Mouse (Mus musculus) liver, postnatal 0 days (tissue): ENCODE data around the gene Gm49368. TPM values are rescaled to one million over a fixed set of nuclear protein-coding genes. Genes with fewer than 3 reads are reported as not detected.

Experiments used
- ATAC-seq: fragments of 200-750 bp; cut with Nextera tagmentation; 2 replicates; pipeline ENCODE4 v1.8.0; 2017; ENCODE audit warnings: mild to moderate bottlenecking, moderate library complexity
- DNase-seq: peaks from one replicate; pipeline ENCODE4 v3.0.0-alpha.2; 2016
- H3K27ac ChIP-seq: fragments of 300-500 bp; sonication (generic); 2 replicates; pipeline ENCODE4 v1.5.1; 2014; ENCODE audit warnings: antibody characterized with exemption, moderate library complexity, mild to moderate bottlenecking, low read depth
- H3K27me3 ChIP-seq: fragments of 300-500 bp; sonication (generic); 2 replicates; pipeline ENCODE4 v1.6.1; 2014; ENCODE audit warnings: low read length, control low read depth, mixed read lengths; ENCODE audit not compliant: insufficient read depth
- H3K36me3 ChIP-seq: fragments of 300-500 bp; sonication (generic); replicated peaks from 2 replicates; pipeline ENCODE4 v1.6.1; 2014; ENCODE audit warnings: mild to moderate bottlenecking, control low read depth, low read length, moderate library complexity, mixed read lengths; ENCODE audit not compliant: insufficient read depth
- H3K4me1 ChIP-seq: fragments of 300-500 bp; sonication (generic); 2 replicates; pipeline ENCODE4 v1.6.1; 2014; ENCODE audit warnings: antibody characterized with exemption, mild to moderate bottlenecking, control low read depth; ENCODE audit not compliant: insufficient read depth
- H3K4me2 ChIP-seq: fragments of 300-500 bp; sonication (generic); 2 replicates; pipeline ENCODE4 v1.6.1; 2014; ENCODE audit warnings: low read depth, mild to moderate bottlenecking, low read length, moderate library complexity, mixed read lengths
- H3K4me3 ChIP-seq: fragments of 300-500 bp; sonication (generic); 2 replicates; pipeline ENCODE4 v1.5.1; 2014; ENCODE audit warnings: low read depth, low read length
- H3K9ac ChIP-seq: fragments of 300-500 bp; sonication (generic); replicated peaks from 2 replicates; pipeline ENCODE4 v1.6.1; 2014; ENCODE audit warnings: mild to moderate bottlenecking, moderate library complexity
- H3K9me3 ChIP-seq: fragments of 300-500 bp; sonication (generic); 2 replicates; pipeline ENCODE4 v1.6.1; 2016; ENCODE audit warnings: mild to moderate bottlenecking, control low read depth, low read length, mixed read lengths
- CTCF ChIP-seq: sonication (generic); IDR thresholded peaks from 2 replicates; pipeline ENCODE4 v1.5.1; 2016; ENCODE audit warnings: antibody characterized with exemption, low read depth
- EP300 ChIP-seq: IDR thresholded peaks from 2 replicates; pipeline ENCODE4 v1.6.1; 2016; ENCODE audit warnings: antibody characterized with exemption, low read depth, mild to moderate bottlenecking
- WGBS: fragments of 180-500 bp; shearing (Covaris S2); extraction: QIAGEN DNeasy Blood & Tissue Kit; methylation state at CpG from one replicate; pipeline ENCODE4 v1.1.7; 2014; ENCODE audit not compliant: insufficient replicate concordance; 5-methylcytosine and 5-hydroxymethylcytosine counted together
- polyA plus RNA-seq: library from polyadenylated mRNA; unstranded; fragments of >200 nt; fragmentation: Nextera tagmentation; extraction: Ambion mirVana; gene quantifications from 2 replicates; pipeline ENCODE4 v1.2.1, GENCODE M21; 2015

Gm49368 gene
- polyA plus RNA-seq, 1 experiment from 2014 or later = 0.51 TPM

GRCm38 (mm10) chr7:128089141-128089540 lies 26.7 kb downstream of the Gm49368 start:
- Histone ChIP-seq H3K27me3 (no peaks in the 10 kb centered on the region), H3K9ac (no peak overlapping the region), H3K4me1 (no peaks in the 10 kb centered on the region), H3K9me3 (no peaks in the 10 kb centered on the region), H3K27ac (no peak overlapping the region), H3K36me3 (no peaks in the 10 kb centered on the region), H3K4me3 (no peak overlapping the region), H3K4me2 (peak overlapping the region; percentile 18; the same call in 1 of the 2 replicates)
- TF ChIP-seq EP300 (no peak), CTCF (no peak)
- DNase-seq (no peak), ATAC-seq (no peak)
- WGBS = 40% methylated on average over 7 of the region's 7 CpGs

DNA sequence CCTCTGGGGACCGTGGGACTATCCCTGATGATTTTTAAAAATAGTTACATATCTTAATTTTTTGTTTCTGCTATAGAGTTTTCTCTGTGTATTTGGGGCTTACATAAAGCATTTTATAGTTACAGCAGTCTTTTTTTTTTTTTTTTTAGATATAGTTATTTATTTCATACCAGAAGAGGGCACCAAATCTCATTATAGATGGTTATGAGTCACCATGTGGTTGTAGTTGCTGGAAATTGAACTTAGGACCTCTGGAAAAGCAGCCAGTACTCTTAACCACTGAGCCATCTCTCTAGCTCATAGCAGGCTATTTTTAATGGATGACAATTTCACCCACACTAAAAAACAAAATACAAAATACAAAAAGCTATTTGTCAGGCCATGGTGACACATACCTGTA lies 35.7 kb downstream of the Gm49368 start:
- Histone ChIP-seq H3K9ac (no peak overlapping the region), H3K36me3 (no peaks in the 10 kb centered on the region), H3K9me3 (no peaks in the 10 kb centered on the region), H3K4me2 (no peak overlapping the region), H3K4me3 (no peak overlapping the region), H3K27me3 (no peaks in the 10 kb centered on the region), H3K27ac (no peak overlapping the region), H3K4me1 (no peaks in the 10 kb centered on the region)
- 71% methylated on average over 1 of the region's 1 CpGs for WGBS
- no peak for DNase-seq
- peak; percentile 8; the same call in 1 of the 2 replicates for TF ChIP-seq CTCF
- no peak for TF ChIP-seq EP300
- ATAC-seq = no peak

DNA sequence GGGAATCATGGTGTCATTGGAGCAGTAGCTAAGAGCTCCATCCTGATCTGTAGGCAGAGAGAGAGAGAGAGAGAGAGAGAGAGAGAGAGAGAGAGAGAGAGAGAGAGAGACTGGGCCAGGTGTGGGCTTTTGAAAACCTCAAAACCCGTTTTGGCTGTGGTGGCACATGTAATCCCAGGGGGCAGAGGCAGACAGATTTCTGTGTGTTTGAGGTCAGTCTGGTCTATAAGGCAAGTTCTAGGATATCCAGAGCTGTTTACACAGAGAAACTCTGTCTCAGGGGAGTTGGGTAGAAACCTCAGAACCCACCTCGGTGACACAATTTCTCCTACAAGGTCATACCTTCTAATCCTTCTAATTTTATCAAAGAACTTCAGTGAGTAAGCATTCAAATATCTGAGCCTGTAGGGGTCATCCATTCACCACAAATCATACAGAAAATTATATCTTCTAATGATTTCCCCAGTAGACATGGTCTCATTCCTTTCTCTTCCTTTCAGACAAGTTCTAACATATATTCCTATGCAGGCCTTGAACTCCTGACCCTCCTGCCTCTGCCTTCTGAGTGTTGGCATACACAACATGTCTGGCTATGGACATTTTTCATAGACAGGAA lies 38.4 kb downstream of the Gm49368 start:
- no peak overlapping the region for H3K9ac ChIP-seq
- H3K9me3 ChIP-seq = no peaks in the 10 kb centered on the region
- H3K4me1 ChIP-seq = no peaks in the 10 kb centered on the region
- WGBS = 52% methylated on average over 2 of the region's 2 CpGs
- H3K4me3 ChIP-seq = no peak overlapping the region
- no peak overlapping the region for H3K4me2 ChIP-seq
- TF ChIP-seq EP300 (0 out of 2 replicates have a peak, but pooled peaks have one; percentile 35), CTCF (0 out of 2 replicates have a peak, but pooled peaks have one; percentile 12)
- H3K27me3 ChIP-seq = no peaks in the 10 kb centered on the region
- no peak for ATAC-seq
- H3K27ac ChIP-seq = no peak overlapping the region
- DNase-seq = peak; percentile 33
- H3K36me3 ChIP-seq = no peaks in the 10 kb centered on the region

- no peaks in the 10 kb centered on the region for H3K4me1 ChIP-seq
- H3K36me3 ChIP-seq = no peaks in the 10 kb centered on the region
- TF ChIP-seq CTCF (no peak), EP300 (no peak)
- H3K4me2 ChIP-seq = no peak overlapping the region
- DNase-seq = no peak
- no peaks in the 10 kb centered on the region for H3K9me3 ChIP-seq
- no peak overlapping the region for H3K27ac ChIP-seq
- no peaks in the 10 kb centered on the region for H3K27me3 ChIP-seq
- WGBS = 63% methylated on average over 4 of the region's 4 CpGs
- no peak for ATAC-seq
- H3K9ac ChIP-seq = no peak overlapping the region
- H3K4me3 ChIP-seq = no peak overlapping the region
Measured at GRCm38 (mm10) chr7:128105246-128105645, 42.8 kb downstream of the Gm49368 start.

DNA sequence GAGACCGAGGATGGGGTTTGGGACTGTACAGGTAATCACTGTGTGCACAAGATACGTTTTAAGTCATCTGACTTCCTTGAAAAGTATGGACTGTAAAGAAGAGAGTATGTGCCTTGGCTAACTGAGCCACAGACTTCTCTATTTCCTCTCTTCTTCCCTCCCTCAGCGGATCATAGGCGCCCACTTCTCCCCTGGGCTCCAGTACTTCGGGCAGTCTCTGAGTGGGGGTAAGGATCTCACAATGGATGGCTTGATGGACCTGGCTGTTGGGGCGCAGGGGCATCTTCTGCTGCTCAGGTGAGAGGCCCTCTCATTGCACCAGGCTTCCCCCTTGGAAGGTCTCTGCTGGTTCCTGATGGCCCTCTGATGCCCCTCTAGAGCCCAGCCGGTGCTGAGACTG lies 45.0 kb downstream of the Gm49368 start:
- no peak for ATAC-seq
- Histone ChIP-seq H3K36me3 (no peaks in the 10 kb centered on the region), H3K9me3 (no peaks in the 10 kb centered on the region), H3K27ac (no peak overlapping the region), H3K4me1 (no peaks in the 10 kb centered on the region), H3K9ac (no peak overlapping the region), H3K4me2 (no peak overlapping the region), H3K4me3 (no peak overlapping the region), H3K27me3 (no peaks in the 10 kb centered on the region)
- WGBS = 73% methylated on average over 7 of the region's 7 CpGs
- DNase-seq = no peak
- TF ChIP-seq CTCF (no peak), EP300 (no peak)

GRCm38 (mm10) chr7:128110314-128110713 lies 47.8 kb downstream of the Gm49368 start:
- ATAC-seq (no peak), DNase-seq (no peak)
- H3K27ac ChIP-seq = no peak overlapping the region
- H3K27me3 ChIP-seq = no peaks in the 10 kb centered on the region
- H3K9me3 ChIP-seq = no peaks in the 10 kb centered on the region
- H3K9ac ChIP-seq = no peak overlapping the region
- TF ChIP-seq CTCF = no peak
- no peak for TF ChIP-seq EP300
- H3K36me3 ChIP-seq = no peaks in the 10 kb centered on the region
- H3K4me3 ChIP-seq = no peak overlapping the region
- H3K4me1 ChIP-seq = no peaks in the 10 kb centered on the region
- H3K4me2 ChIP-seq = no peak overlapping the region
- WGBS = 44% methylated on average over 2 of the region's 2 CpGs

- H3K4me3 ChIP-seq = no peak overlapping the region
- no peaks in the 10 kb centered on the region for H3K4me1 ChIP-seq
- H3K27ac ChIP-seq = no peak overlapping the region
- WGBS = 87% methylated on average over 11 of the region's 11 CpGs
- no peaks in the 10 kb centered on the region for H3K27me3 ChIP-seq
- no peak overlapping the region for H3K9ac ChIP-seq
- no peak for TF ChIP-seq EP300
- TF ChIP-seq CTCF = no peak
- no peak overlapping the region for H3K4me2 ChIP-seq
- no peaks in the 10 kb centered on the region for H3K9me3 ChIP-seq
- DNase-seq = peak; percentile 4
- ATAC-seq = no peak
- no peaks in the 10 kb centered on the region for H3K36me3 ChIP-seq
Measured at GRCm38 (mm10) chr7:128112131-128112530, 49.6 kb downstream of the Gm49368 start.
